Mouse (Mus musculus): ENCODE data around the gene Car7. TPM values are rescaled to one million over a fixed set of nuclear protein-coding genes. Genes with fewer than 3 reads are reported as not detected.

The Car7 gene
- polyA plus RNA-seq (2011; ENCODE audit: insufficient read depth, insufficient read length, low replicate concordance, missing spikeins) = 0.90 and 1.4 TPM in 2 replicates

DNA sequence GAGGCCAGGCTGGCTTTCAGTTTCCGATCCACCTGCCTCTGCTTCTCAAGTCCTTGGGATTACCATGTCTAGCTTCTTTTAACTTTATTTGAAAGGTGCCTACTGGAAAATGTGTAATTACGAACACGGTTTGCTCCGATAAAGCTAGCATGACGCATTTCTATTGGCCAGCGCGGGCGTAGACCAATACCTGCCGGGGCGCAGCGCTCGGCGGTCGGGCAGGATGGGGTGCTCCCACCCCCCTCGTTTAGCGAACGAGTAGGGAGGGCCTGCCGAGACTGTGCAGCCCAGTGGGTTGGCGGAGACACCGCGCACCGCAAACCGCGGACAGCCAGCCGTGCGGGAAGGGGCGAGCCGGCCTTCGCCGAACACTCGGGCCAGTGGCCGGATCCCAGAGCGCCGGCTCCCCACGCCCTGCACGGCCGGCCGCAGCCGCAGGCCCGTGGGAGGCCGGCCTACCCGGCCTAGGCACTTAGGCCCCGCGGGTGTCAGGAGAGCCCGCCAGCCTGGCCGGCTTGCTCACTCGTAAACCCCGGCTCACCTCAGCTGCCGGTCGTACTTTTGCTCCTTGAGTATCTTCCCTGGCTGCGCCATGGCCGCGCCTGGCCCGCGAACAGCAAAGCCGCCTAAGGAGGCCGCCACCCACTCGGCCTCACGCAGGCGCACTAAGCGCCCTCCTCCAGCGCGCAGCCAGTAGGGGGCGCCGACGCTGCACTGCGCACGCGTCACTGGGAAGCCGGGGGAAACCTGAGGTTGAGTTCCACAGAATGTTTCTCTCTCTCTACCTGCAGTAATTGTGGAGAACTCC, at the start of gene Car7, which contains the start of gene Nae1:
Car7 (plus strand) TSS at position 719 of the 808 bp plus-strand sequence.
Nae1 (minus strand) TSS at position 667 of the 808 bp plus-strand sequence.
- peak within 1 kb of the TSS; percentile 98 for H3K4me3 ChIP-seq (replicated peaks; ENCODE audit: control insufficient read depth, low read depth, low read length)
- no peaks in the 10 kb centered on the region; the same call in 1 of the 2 replicates for H3K4me1 ChIP-seq (ENCODE audit: control insufficient read depth, insufficient read depth, low read length)
- TF ChIP-seq CTCF (IDR thresholded peaks at IDR 0.05; ENCODE audit: control insufficient read depth, insufficient read depth, low read length) (peak; percentile 97), POLR2A (IDR thresholded peaks at IDR 0.05; ENCODE audit: borderline replicate concordance, control insufficient read depth, low read depth, low read length) (peak; percentile 87)
- peak within 1 kb of the TSS; percentile 84 for H3K27ac ChIP-seq (ENCODE audit: control insufficient read depth, insufficient read depth, low read depth, low read length, poor library complexity)
- under 1% methylated on average over 70 of the region's 70 CpGs for WGBS

DNA sequence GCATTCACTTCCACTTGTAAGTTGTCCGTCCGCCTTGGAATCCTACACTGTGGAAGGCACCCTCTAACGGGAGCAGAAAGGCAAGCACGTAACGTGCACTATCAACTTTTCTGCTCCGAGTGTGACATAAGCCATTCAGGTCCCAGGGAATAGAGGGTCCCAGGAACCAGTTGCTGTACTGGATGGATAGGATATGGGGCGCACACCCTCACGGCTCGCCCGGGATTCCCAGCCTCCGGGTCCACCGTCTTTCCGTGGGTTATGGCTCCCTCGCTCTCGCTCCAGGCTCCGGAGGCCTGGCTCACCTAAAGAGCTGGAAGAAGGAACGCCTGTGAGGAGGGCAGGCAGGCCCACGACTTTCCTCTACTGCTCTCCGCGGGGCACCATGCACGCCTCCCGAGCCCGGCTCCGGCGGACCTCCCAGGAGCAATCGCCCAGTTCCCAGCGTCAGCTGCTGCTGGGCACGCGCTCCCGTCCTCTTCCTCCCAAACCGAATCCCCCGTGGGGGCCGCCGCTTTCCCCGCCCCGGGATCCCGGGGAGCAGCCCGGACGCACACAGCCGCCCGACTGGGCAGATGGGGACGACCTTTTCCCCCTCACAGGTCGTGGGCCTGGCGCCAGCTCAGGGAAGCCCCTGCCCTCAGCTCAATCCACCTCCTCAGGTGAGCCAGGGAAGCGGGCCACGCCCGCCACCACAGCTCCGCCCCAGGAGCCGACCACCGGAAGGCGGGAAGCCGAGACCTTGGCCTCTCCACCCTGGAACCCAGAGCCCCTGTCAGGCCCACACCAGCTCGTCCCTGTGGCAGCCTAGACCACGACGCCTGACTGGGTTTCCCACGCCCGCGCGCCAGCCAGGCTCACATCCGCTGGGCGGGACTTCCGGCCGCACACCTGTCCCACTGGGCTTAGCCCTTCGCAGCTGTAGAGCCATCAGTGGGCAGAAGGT, 25.2 kb upstream of the Car7 start, which contains the start of gene Terb1:
Terb1 (minus strand) TSS at position 850 of the 946 bp plus-strand sequence.
- 6% methylated on average over 64 of the region's 64 CpGs for WGBS
- Histone ChIP-seq H3K27ac (ENCODE audit: control insufficient read depth, insufficient read depth, low read depth, low read length, poor library complexity) (no peak within 1 kb of the TSS; the same call in 1 of the 2 replicates), H3K4me3 (replicated peaks; ENCODE audit: control insufficient read depth, low read depth, low read length) (peak within 1 kb of the TSS; percentile 18)

DNA sequence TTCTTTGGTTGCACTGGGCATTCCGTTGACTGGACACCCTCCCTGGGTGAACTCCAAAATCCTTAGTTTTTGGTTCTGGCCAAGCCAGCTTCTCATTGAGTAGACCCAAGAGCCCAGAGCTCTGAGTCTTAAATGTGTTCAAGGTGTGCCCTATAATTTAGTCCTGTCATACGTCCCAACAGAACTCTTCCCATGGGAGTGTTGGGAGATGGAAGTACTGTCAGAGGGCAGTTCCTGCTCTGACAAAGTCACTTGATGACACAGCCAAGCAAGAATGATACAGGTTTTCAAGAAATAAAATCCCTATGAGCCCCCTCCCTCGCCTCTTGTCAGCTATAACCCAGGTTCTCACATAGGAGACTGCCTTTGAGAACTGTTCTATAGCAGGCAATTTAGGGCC, 24.4 kb upstream of the Car7 start:
- WGBS = 85% methylated on average over 3 of the region's 3 CpGs
- no peak overlapping the region for H3K4me3 ChIP-seq (replicated peaks; ENCODE audit: control insufficient read depth, low read depth, low read length)
- TF ChIP-seq CTCF (IDR thresholded peaks at IDR 0.05; ENCODE audit: control insufficient read depth, insufficient read depth, low read length) = no peak
- TF ChIP-seq POLR2A (IDR thresholded peaks at IDR 0.05; ENCODE audit: borderline replicate concordance, control insufficient read depth, low read depth, low read length) = no peak
- no peak overlapping the region for H3K27ac ChIP-seq (ENCODE audit: control insufficient read depth, insufficient read depth, low read depth, low read length, poor library complexity)
- H3K4me1 ChIP-seq (ENCODE audit: control insufficient read depth, insufficient read depth, low read length) = no peaks in the 10 kb centered on the region

More for the DNA sequence above, 25.2 kb upstream of the Car7 start, which contains the start of gene Terb1:
- H3K4me1 ChIP-seq (ENCODE audit: control insufficient read depth, insufficient read depth, low read length) = no peaks in the 10 kb centered on the region
- no peak for TF ChIP-seq POLR2A (IDR thresholded peaks at IDR 0.05; ENCODE audit: borderline replicate concordance, control insufficient read depth, low read depth, low read length)

DNA sequence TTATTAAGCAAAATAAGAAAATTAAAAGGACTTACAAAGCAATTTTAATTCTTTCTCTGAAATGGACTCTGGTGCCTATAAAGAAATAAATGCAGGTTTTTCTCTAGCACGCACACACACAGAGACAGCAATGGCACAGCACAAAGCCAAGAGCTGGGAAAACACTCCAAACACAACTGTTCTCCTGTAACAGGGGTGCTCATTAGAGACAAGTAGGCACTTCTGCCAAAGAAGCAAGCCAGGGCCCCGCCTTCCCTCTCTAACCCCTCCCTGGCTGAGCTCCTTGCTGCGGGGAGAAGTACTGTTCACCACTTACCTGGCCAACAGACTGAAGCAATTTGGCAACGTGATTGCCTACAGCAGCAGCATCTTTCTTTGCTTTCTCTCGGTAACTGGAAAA, 16.6 kb upstream of the Car7 start:
- no peaks in the 10 kb centered on the region for H3K4me1 ChIP-seq (ENCODE audit: control insufficient read depth, insufficient read depth, low read length)
- 84% methylated on average over 5 of the region's 5 CpGs for WGBS
- TF ChIP-seq CTCF (IDR thresholded peaks at IDR 0.05; ENCODE audit: control insufficient read depth, insufficient read depth, low read length) = no peak
- TF ChIP-seq POLR2A (IDR thresholded peaks at IDR 0.05; ENCODE audit: borderline replicate concordance, control insufficient read depth, low read depth, low read length) = no peak

DNA sequence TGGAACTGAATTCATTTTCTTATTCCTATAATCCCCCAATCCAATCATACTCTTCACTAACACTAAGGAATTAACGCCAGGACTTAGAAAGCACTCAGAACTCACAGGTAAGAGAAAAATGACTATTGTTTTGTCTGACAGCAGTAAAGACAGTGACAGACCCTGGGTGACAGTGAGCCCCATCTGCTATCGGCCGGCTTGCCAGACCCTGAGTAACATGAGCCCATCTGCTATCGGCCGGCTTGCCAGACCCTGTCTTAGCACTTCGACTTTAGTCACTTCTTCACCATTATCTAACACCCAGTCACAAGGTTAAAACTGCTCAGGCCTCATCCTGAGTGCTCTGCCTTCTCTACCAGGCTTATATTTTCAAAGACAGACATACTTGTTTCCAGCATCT, 4.8 kb upstream of the Car7 start:
- Histone ChIP-seq H3K4me1 (ENCODE audit: control insufficient read depth, insufficient read depth, low read length) (no peaks in the 10 kb centered on the region), H3K27ac (ENCODE audit: control insufficient read depth, insufficient read depth, low read depth, low read length, poor library complexity) (no peak overlapping the region), H3K4me3 (replicated peaks; ENCODE audit: control insufficient read depth, low read depth, low read length) (no peak overlapping the region)
- 94% methylated on average over 6 of the region's 6 CpGs for WGBS
- no peak for TF ChIP-seq POLR2A (IDR thresholded peaks at IDR 0.05; ENCODE audit: borderline replicate concordance, control insufficient read depth, low read depth, low read length)
- no peak for TF ChIP-seq CTCF (IDR thresholded peaks at IDR 0.05; ENCODE audit: control insufficient read depth, insufficient read depth, low read length)

More for the DNA sequence above, 16.6 kb upstream of the Car7 start:
- Histone ChIP-seq H3K4me3 (replicated peaks; ENCODE audit: control insufficient read depth, low read depth, low read length) (no peak overlapping the region), H3K27ac (ENCODE audit: control insufficient read depth, insufficient read depth, low read depth, low read length, poor library complexity) (no peak overlapping the region)

GRCm38 (mm10) chr8:104533551-104533950, 938 bp upstream of the Car7 start:
- Histone ChIP-seq H3K4me1 (ENCODE audit: control insufficient read depth, insufficient read depth, low read length) (no peaks in the 10 kb centered on the region; the same call in 1 of the 2 replicates), H3K27ac (ENCODE audit: control insufficient read depth, insufficient read depth, low read depth, low read length, poor library complexity) (no peak overlapping the region), H3K4me3 (replicated peaks; ENCODE audit: control insufficient read depth, low read depth, low read length) (peak overlapping the region; percentile 98)
- WGBS = 40% methylated on average over 7 of the region's 7 CpGs
- TF ChIP-seq CTCF (IDR thresholded peaks at IDR 0.05; ENCODE audit: control insufficient read depth, insufficient read depth, low read length) (no peak), POLR2A (IDR thresholded peaks at IDR 0.05; ENCODE audit: borderline replicate concordance, control insufficient read depth, low read depth, low read length) (no peak)

- WGBS = under 1% methylated on average over 9 of the region's 9 CpGs
- H3K4me3 ChIP-seq (replicated peaks; ENCODE audit: control insufficient read depth, low read depth, low read length) = peak overlapping the region; percentile 98
- H3K4me1 ChIP-seq (ENCODE audit: control insufficient read depth, insufficient read depth, low read length) = no peaks in the 10 kb centered on the region; the same call in 1 of the 2 replicates
- no peak for TF ChIP-seq CTCF (IDR thresholded peaks at IDR 0.05; ENCODE audit: control insufficient read depth, insufficient read depth, low read length)
- no peak for TF ChIP-seq POLR2A (IDR thresholded peaks at IDR 0.05; ENCODE audit: borderline replicate concordance, control insufficient read depth, low read depth, low read length)
- no peak overlapping the region for H3K27ac ChIP-seq (ENCODE audit: control insufficient read depth, insufficient read depth, low read depth, low read length, poor library complexity)
Measured at GRCm38 (mm10) chr8:104534779-104535141, 271 bp downstream of the Car7 start.
